Mouse (Mus musculus): ENCODE measurements around the gene Kcnh1. TPM values are rescaled to one million over a fixed set of nuclear protein-coding genes. Genes with fewer than 3 reads are reported as not detected.

The Kcnh1 gene
- polyA plus RNA-seq, 1 experiment = 0.14 TPM

- H3K27ac ChIP-seq (ENCODE audit: control insufficient read depth, insufficient read depth, low read depth, low read length) = no peak overlapping the region
- peaks cover 7% of the 10 kb centered on the region for H3K4me1 ChIP-seq (ENCODE audit: control insufficient read depth, insufficient read depth, low read length)
- H3K27me3 ChIP-seq (ENCODE audit: control insufficient read depth, insufficient read depth, low read length) = peaks cover 2% of the 10 kb centered on the region; the same call in 1 of the 2 replicates
- TF ChIP-seq POLR2A (IDR thresholded peaks at IDR 0.05; ENCODE audit: control insufficient read depth, low read depth, low read length) (no peak), CTCF (IDR thresholded peaks at IDR 0.05; ENCODE audit: control insufficient read depth, insufficient read depth, insufficient replicate concordance, low read depth, low read length) (no peak)
- H3K36me3 ChIP-seq (ENCODE audit: control insufficient read depth, insufficient read depth, low read length) = no peaks in the 10 kb centered on the region
- H3K4me3 ChIP-seq (ENCODE audit: control insufficient read depth, low read depth, low read length) = peak overlapping the region; percentile 27
Measured at GRCm38 (mm10) chr1:192191322-192191639, 707 bp downstream of the Kcnh1 start.

GRCm38 (mm10) chr1:192191859-192192258 is 1.3 kb downstream of the Kcnh1 start:
- H3K27me3 ChIP-seq (ENCODE audit: control insufficient read depth, insufficient read depth, low read length) = peaks cover 2% of the 10 kb centered on the region; the same call in 1 of the 2 replicates
- TF ChIP-seq POLR2A (IDR thresholded peaks at IDR 0.05; ENCODE audit: control insufficient read depth, low read depth, low read length) (no peak), CTCF (IDR thresholded peaks at IDR 0.05; ENCODE audit: control insufficient read depth, insufficient read depth, insufficient replicate concordance, low read depth, low read length) (no peak)
- no peak overlapping the region for H3K4me3 ChIP-seq (ENCODE audit: control insufficient read depth, low read depth, low read length)
- H3K36me3 ChIP-seq (ENCODE audit: control insufficient read depth, insufficient read depth, low read length) = no peaks in the 10 kb centered on the region
- H3K4me1 ChIP-seq (ENCODE audit: control insufficient read depth, insufficient read depth, low read length) = peaks cover 7% of the 10 kb centered on the region
- H3K27ac ChIP-seq (ENCODE audit: control insufficient read depth, insufficient read depth, low read depth, low read length) = no peak overlapping the region

DNA sequence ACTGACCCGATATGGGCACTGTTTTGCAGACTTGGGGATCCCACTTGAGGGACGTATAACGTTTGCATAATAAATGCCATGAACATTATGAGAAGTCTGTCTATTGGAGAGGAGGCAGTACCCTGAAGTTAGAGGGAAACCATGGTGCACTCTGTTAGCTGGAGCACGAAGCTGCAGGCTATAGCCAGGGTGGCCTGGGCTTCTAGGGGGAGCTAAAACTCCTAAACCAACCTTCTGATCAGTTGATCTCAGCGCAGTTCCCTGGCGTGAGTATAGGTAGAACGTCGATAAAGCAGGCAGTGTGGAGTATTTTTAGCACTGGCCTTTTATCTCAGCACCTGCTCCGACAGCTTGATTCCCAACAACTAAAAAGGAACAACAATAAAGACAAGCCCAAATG is 2.1 kb downstream of the Kcnh1 start:
- H3K4me1 ChIP-seq (ENCODE audit: control insufficient read depth, insufficient read depth, low read length) = peaks cover 7% of the 10 kb centered on the region
- H3K36me3 ChIP-seq (ENCODE audit: control insufficient read depth, insufficient read depth, low read length) = no peaks in the 10 kb centered on the region
- no peak overlapping the region for H3K27ac ChIP-seq (ENCODE audit: control insufficient read depth, insufficient read depth, low read depth, low read length)
- no peak overlapping the region for H3K4me3 ChIP-seq (ENCODE audit: control insufficient read depth, low read depth, low read length)
- peaks cover 2% of the 10 kb centered on the region; the same call in 1 of the 2 replicates for H3K27me3 ChIP-seq (ENCODE audit: control insufficient read depth, insufficient read depth, low read length)
- no peak for TF ChIP-seq POLR2A (IDR thresholded peaks at IDR 0.05; ENCODE audit: control insufficient read depth, low read depth, low read length)
- TF ChIP-seq CTCF (IDR thresholded peaks at IDR 0.05; ENCODE audit: control insufficient read depth, insufficient read depth, insufficient replicate concordance, low read depth, low read length) = no peak

DNA sequence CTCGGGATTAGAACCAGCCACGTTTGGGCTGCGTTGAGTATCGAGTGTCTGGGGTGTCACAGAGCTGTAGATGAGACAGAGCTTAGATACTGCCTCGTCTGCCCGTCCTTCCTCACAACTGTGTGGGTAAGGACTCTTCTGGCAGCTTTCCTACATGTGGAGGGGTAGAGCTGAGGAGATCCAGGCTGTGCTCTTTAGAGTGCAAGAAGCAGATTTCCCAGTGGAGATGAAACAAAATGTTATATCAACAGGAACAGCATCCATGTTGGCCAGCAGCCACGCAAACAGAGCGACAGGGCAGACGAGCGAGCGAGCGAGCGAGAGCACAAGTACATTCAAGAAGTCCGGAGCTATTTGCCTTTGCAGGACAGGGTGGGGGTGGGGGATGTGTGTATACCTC is 3.1 kb downstream of the Kcnh1 start:
- Histone ChIP-seq H3K27me3 (ENCODE audit: control insufficient read depth, insufficient read depth, low read length) (peaks cover 2% of the 10 kb centered on the region; the same call in 1 of the 2 replicates), H3K36me3 (ENCODE audit: control insufficient read depth, insufficient read depth, low read length) (no peaks in the 10 kb centered on the region), H3K4me3 (ENCODE audit: control insufficient read depth, low read depth, low read length) (no peak overlapping the region), H3K4me1 (ENCODE audit: control insufficient read depth, insufficient read depth, low read length) (peaks cover 7% of the 10 kb centered on the region), H3K27ac (ENCODE audit: control insufficient read depth, insufficient read depth, low read depth, low read length) (no peak overlapping the region)
- TF ChIP-seq CTCF (IDR thresholded peaks at IDR 0.05; ENCODE audit: control insufficient read depth, insufficient read depth, insufficient replicate concordance, low read depth, low read length) (no peak), POLR2A (IDR thresholded peaks at IDR 0.05; ENCODE audit: control insufficient read depth, low read depth, low read length) (no peak)

DNA sequence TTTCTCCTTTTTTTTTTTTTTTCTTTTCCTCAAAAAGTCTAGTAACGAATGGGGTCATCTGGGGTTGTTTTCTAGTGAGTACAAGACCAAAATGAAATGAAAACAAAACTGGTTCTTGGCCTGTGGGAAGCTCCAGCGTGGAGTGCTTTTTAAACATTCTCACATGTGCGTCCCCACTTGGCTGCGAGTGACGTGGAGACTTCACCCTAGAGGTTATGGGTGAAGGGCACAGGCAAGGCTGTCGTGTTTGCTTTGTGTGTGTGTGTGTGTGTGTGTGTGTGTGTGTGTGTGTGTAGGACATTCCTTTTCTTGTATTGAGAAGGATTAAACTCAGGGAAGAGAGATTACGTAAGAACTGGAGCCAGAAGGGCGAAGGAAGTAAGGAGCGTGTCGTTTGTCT is 6.9 kb downstream of the Kcnh1 start:
- Histone ChIP-seq H3K27me3 (ENCODE audit: control insufficient read depth, insufficient read depth, low read length) (no peaks in the 10 kb centered on the region), H3K36me3 (ENCODE audit: control insufficient read depth, insufficient read depth, low read length) (no peaks in the 10 kb centered on the region), H3K4me3 (ENCODE audit: control insufficient read depth, low read depth, low read length) (no peak overlapping the region), H3K27ac (ENCODE audit: control insufficient read depth, insufficient read depth, low read depth, low read length) (no peak overlapping the region), H3K4me1 (ENCODE audit: control insufficient read depth, insufficient read depth, low read length) (no peaks in the 10 kb centered on the region)
- TF ChIP-seq POLR2A (IDR thresholded peaks at IDR 0.05; ENCODE audit: control insufficient read depth, low read depth, low read length) (no peak), CTCF (IDR thresholded peaks at IDR 0.05; ENCODE audit: control insufficient read depth, insufficient read depth, insufficient replicate concordance, low read depth, low read length) (no peak)

- TF ChIP-seq CTCF (IDR thresholded peaks at IDR 0.05; ENCODE audit: control insufficient read depth, insufficient read depth, insufficient replicate concordance, low read depth, low read length) (no peak), POLR2A (IDR thresholded peaks at IDR 0.05; ENCODE audit: control insufficient read depth, low read depth, low read length) (no peak)
- H3K27ac ChIP-seq (ENCODE audit: control insufficient read depth, insufficient read depth, low read depth, low read length) = no peak overlapping the region
Measured at GRCm38 (mm10) chr1:192202936-192203335, 12.4 kb downstream of the Kcnh1 start.

DNA sequence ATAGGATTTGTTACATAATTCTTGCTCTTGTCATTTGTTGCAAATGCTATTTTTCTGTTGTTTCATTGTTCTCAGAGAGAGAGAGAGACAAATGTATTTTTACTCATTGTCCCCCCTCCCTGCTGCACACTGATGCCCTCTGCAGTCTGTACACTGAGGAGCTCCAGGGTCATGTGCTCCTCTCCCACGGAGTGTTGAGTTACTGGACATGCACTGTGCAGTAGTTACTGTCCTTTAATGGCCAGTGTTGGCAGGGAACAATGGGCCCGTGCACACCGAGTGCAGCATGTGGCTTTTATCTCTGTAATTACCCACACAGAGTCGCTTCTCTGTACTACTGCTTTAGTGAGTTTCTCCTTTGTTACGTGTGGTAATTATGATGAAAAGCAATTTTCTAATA is 17.4 kb downstream of the Kcnh1 start:
- no peaks in the 10 kb centered on the region for H3K27me3 ChIP-seq (ENCODE audit: control insufficient read depth, insufficient read depth, low read length)
- H3K4me3 ChIP-seq (ENCODE audit: control insufficient read depth, low read depth, low read length) = no peak overlapping the region
- H3K4me1 ChIP-seq (ENCODE audit: control insufficient read depth, insufficient read depth, low read length) = no peaks in the 10 kb centered on the region
- H3K27ac ChIP-seq (ENCODE audit: control insufficient read depth, insufficient read depth, low read depth, low read length) = no peak overlapping the region
- no peaks in the 10 kb centered on the region for H3K36me3 ChIP-seq (ENCODE audit: control insufficient read depth, insufficient read depth, low read length)
- TF ChIP-seq POLR2A (IDR thresholded peaks at IDR 0.05; ENCODE audit: control insufficient read depth, low read depth, low read length) (no peak), CTCF (IDR thresholded peaks at IDR 0.05; ENCODE audit: control insufficient read depth, insufficient read depth, insufficient replicate concordance, low read depth, low read length) (no peak)

More at GRCm38 (mm10) chr1:192202936-192203335, 12.4 kb downstream of the Kcnh1 start:
- Histone ChIP-seq H3K4me1 (ENCODE audit: control insufficient read depth, insufficient read depth, low read length) (no peaks in the 10 kb centered on the region), H3K36me3 (ENCODE audit: control insufficient read depth, insufficient read depth, low read length) (no peaks in the 10 kb centered on the region), H3K27me3 (ENCODE audit: control insufficient read depth, insufficient read depth, low read length) (no peaks in the 10 kb centered on the region), H3K4me3 (ENCODE audit: control insufficient read depth, low read depth, low read length) (no peak overlapping the region)

DNA sequence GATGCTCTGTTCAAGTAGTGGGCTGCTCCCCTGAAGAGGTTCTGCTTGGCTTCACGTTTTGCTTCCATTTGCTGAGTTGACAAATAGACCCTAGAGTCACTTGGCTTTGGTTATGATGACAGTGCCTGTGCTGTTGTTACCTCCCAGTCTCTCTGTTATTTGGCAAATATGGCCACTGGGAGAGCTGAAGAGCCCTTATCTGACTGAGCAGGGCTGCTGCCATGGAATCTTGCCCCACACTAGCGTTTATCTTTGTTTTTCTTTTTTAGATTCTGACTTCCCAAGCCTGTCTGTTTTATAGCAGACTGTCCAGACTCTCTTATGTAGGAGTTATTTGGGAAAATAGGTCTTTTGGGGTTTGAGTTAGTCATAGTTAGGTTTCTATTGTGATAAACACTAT is 21.9 kb downstream of the Kcnh1 start:
- no peak overlapping the region for H3K4me3 ChIP-seq (ENCODE audit: control insufficient read depth, low read depth, low read length)
- H3K27me3 ChIP-seq (ENCODE audit: control insufficient read depth, insufficient read depth, low read length) = no peaks in the 10 kb centered on the region
- no peak overlapping the region for H3K27ac ChIP-seq (ENCODE audit: control insufficient read depth, insufficient read depth, low read depth, low read length)
- no peaks in the 10 kb centered on the region for H3K36me3 ChIP-seq (ENCODE audit: control insufficient read depth, insufficient read depth, low read length)
- no peaks in the 10 kb centered on the region for H3K4me1 ChIP-seq (ENCODE audit: control insufficient read depth, insufficient read depth, low read length)
- TF ChIP-seq POLR2A (IDR thresholded peaks at IDR 0.05; ENCODE audit: control insufficient read depth, low read depth, low read length) (no peak), CTCF (IDR thresholded peaks at IDR 0.05; ENCODE audit: control insufficient read depth, insufficient read depth, insufficient replicate concordance, low read depth, low read length) (no peak)

All from testis, adult 2 months (tissue).